Mouse (Mus musculus): ENCODE measurements around the gene Iqcj.

Gene Iqcj

DNA sequence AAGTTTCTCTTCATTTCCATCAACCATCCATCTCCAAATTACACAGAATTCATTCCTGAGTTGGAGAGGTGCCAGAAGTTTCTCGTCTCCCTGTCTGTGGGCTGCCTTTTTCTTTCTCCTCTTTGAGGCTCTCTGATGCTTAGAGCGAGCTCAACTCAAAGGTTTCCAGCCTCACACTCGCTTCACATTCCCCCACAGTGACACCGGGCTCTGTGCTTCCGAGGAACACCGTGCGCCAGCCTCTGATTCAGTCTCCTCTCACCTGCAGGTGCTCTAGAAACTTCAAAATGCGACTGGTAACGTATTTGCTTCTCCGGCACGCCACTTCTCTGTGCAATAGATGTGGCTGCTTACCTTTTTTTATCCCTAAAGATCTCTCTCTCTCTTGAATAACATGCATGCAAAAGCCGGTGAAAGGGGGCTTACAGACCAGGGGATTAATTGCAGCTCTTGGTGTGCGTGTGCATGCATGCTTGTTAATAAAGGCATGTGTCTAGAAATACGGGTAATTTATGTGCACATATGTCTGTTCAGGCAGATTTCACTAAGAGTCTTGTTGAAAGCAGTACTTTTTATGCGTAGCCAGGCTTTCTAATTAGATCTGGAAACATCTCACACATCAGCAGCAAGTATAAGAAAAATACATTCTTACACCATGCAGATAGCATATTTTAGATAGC lies at the start of gene Iqcj, which contains the start of gene Iqschfp:
Gene Iqcj, plus strand, starts transcription at position 195 of the 680 bp plus-strand sequence.
Gene Iqschfp, plus strand, starts transcription at position 207 of the 680 bp plus-strand sequence.
- DNase-seq (ENCODE audit: low spot score): no peak

DNA sequence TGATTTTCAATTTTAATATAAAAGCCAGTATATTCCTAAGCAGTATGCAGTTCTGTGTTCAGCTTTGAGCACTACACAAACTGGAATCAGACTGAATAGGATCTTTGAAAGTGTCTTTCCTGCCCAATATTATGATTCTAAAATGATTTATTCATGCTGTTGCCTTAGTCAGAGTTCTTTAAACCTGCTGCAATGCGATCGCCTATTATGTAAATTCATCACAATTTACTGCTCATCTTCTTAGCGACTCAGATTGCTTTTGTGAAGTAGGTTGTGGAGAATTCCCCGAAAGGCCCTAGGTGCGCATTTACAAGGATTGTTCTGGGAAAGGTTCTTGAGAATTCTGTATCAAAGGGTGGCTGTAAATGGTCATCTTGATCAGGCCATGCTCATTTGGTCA lies 39.6 kb upstream of the Iqcj start:
- DNase-seq (ENCODE audit: low spot score): no peak

DNA sequence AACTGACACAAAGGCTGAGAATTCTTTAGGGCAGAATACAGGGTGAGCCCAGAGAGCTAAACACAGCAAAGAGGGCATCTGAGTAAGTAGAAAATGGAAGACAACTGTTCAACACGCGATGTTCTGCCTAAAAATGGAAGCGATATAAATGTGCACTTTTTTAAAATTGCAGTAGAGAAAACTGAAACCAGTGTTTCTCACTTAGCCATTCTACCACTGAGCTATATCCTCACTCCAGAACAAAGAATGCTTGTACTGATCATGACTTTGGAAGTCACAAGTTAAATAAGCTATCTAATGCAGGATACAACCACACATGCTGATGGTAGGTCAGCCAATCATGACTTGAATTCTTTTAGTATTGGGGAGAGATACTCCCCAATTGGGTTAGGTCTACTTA lies 30.5 kb upstream of the Iqcj start:
- DNase-seq (ENCODE audit: low spot score): no peak

DNA sequence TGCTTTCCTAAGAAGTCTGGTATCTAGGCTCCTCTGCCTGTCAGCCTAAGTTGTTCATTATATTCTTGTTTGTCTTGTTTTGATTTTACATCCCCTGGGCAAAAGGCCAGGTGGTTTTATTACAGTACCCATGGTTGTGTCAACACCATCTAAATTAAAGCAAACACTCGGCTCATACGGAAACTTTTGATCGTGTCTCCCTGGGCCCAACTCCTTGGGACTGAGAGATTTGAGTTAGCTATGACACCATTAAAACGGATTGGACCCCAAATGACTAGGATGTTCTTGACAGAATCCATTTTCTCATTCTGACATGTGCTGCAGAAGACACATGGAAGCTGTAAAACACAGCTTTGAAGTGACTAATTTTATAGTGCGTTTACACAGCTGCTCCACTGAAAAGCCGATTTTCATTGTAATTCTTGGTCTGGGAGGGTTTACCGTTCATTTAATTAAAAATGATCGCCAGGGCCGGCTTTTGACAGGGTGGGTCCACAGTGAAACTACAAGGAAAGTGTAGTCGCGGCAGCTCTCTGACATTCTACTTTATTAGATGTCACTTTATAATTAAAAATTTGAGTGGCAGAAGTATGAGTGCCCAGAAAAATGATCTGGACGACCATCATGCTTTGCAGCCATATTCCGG lies 24.5 kb upstream of the Iqcj start:
- DNase-seq (ENCODE audit: low spot score): no peak

DNA sequence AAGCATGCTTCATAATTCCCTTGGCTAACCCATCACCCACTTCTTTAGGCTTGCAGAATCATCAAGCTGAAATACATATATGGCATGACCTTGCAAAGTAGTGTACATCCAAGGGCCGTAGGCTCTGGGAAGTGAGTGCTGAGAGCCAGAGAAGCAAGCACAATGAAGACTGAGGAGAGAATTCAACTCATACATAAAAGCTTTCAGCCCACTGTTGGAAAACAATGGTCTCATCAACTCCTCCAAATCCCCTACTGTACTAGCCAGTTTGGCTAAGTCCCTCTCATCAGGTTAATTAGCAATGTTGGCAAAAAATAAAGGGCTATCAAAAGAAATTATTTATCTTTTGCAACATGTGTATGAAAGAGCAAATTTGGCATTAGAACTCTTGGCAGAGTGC lies 22.6 kb upstream of the Iqcj start:
- no peak for DNase-seq (ENCODE audit: low spot score)

DNA sequence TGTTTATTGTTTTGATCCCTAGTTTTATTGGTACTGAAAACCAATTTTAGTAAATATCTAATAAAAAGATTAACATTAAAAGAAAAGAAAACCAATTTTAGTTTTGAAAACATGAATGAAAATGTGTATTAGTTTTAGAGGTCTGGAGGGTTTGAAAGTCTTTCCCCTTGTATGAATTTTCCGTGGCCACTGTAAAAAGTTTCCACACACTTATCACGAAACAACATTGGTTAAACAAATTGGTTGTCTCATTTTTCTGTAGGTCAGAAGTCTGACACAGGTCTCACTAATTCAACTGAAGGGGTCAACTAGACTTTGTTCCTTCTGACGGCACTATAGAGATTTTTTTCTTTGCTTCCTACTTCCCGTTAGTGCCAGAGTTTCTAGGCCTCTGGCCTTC lies 14.8 kb upstream of the Iqcj start:
- no peak for DNase-seq (ENCODE audit: low spot score)

DNA sequence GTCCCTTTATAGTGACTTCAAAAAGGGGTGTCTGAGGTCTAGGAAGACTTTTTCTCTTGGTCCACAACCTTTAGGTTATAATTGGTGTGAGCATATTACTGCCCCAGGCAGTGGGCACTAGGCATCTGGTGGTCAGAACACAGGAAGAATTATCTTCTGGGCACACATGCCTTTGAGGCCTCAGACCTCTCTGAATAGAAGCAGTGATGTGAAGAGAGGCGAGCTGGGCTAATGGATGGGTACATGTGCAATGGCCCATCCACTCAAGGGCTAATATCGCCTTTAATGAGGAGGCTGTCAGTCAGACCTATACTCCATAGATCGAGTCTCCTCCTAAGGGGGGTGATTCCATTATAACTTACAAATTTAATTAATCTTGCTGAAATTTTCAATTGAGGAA lies 7.7 kb upstream of the Iqcj start:
- no peak for DNase-seq (ENCODE audit: low spot score)

DNA sequence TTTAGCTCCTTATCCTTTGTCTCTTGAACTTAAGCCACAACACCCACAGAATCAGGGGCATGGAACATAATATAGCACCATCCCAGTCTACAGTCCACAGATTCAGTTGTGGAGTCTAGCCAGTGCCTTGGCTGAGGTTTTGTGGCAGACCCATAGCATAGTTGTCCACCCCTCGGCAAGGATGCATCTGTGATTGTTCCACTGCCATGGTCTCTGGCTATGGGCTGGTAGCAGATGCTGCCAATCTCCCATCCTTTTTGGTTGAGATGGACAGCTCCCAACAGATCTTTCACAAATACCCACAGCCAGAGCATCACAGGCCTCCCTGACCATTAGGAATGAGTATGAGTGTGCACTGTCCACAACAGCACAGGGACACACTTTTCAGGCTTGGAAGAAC lies 5.8 kb upstream of the Iqcj start:
- no peak for DNase-seq (ENCODE audit: low spot score)

DNA sequence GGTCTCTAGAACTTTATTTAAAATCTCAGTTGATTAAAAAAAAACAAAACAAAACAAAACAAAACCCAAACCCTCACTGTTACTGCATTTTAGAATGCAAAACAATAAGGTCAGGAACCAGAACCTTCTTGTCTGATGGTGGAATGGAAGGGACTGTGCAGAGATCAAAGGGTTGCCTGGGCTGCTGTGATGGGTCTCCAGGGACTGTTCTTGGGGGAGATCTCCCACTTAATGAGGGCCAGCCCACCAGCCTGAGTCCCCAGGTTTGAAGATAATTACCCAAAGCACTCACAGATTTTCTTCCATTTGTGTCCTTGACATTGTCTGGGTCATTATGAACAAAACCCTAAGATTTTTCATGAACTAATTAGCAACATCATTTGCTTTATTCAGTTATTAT lies 4.8 kb upstream of the Iqcj start:
- no peak for DNase-seq (ENCODE audit: low spot score)

DNA sequence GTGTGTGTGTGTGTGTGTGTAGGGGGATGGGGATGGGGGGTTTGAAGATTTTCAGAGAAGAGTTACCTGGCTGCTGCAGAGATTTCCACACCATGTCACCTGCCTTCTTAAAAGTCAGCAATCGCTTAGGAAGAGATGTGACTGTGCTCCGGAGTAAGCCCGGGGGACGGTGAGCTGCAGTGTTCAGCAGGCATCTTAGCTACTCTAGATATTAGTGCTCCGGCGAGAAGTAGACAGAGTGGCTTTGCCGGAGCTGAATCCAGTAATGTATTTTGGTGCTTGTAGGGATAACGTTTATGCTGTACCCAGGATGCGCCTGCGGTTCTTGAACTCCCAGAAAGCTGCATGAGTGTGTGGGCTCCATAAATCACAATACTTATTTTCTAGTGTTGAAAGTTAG lies 748 bp downstream of the Iqcj start:
- DNase-seq (ENCODE audit: low spot score): no peak

DNA sequence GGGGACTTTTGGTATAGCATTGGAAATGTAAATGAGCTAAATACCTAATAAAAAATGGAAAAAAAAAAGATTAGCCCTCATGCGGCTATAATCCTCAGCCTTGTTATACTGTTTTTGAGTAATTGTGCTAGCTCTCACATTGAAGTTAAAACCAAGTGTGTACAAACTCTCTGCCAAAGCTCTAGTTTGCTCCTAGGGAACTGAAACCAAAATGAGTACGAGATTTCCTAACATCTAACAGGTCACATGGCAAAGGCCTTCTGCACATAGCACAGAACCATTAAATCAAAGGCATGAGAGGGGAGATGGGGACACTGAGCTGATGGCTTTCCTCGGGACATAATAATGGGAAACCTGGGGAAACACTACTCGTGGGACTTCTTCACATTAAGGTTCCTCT lies 10.5 kb downstream of the Iqcj start:
- no peak for DNase-seq (ENCODE audit: low spot score)

DNA sequence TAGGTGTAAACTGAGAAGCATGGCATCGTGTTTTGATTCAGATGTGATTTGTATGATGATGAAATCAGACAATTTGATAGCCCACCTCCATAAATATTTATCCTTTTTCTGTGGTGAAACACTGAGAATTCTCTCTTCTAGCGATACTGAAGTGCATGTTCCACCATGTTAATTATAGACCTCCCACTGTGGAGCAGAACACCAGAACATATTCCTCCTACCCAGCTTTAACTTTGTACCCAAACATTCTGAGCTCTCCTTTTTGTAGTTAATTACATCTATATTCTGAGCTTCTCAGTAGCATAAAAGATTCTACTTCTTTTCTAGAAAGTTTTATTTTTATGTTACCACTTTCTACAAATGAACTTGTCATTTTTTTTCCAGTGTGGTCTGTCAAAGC lies 16.6 kb downstream of the Iqcj start:
- no peak for DNase-seq (ENCODE audit: low spot score)

DNA sequence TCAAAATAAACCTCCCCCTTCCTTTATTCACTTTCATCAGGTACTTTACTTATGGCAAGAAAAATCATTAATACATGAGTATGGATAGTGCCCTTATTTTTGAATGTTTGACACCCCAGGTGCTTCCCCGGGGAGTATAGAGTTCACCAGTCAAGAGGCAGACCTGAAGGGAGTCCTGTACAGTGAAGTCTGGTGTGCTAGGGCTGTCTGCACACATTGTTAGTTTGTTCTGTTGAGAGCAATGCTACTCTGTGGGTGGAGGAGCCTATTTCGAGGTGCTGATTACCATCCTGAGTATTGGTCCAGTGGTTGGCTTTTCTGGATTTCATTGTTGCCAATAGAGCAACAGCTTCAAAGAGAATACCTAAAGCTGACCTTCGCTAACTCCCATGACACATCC lies 26.1 kb downstream of the Iqcj start:
- DNase-seq (ENCODE audit: low spot score): no peak

DNA sequence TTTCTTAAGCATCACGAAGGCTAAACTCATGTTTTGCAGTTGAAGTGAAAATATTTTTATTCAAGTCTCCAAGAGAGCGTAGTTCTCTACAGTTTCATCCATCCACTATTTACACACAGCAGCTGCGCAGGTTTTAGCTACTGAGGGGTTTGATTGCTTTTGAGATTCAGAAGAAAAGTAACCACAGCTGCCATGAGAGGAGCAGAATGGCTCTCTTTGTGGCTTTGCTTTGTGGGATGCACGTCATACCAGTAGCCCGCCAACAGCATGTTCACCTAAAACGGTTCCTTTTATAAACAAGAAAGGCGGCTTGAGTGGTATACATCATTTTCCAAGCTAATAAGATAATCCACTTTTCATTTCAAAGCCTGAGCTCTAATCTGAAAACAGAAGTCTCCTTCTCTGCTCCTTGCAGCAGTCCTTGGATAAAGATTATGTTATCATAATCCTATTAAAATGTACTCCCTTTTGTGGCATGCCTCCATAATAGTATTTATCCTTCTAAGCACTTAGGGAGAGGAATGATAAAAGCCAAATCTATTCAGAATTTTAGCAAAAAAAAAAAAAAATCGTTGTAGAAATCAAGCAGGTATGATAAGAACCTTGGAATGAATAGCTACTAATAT lies 26.7 kb downstream of the Iqcj start:
- DNase-seq (ENCODE audit: low spot score): no peak

DNA sequence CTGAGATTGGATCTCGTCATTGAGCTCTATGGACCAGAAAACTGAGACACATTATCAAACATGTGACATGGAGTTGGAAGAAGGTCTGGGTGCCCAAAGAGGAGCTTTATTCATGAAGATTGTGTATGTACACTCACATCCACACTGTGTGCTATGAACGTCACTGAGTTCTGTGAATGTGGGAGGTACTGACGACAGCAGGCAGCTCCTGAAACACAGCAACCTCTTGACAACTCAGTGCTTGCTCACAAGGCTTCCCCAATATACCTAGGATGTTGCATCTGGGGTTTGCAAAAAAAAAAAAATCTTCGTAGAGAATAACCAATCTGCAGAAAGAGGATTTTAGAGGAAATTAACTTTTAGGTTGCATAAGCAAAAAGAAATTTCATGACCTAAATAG lies 31.1 kb downstream of the Iqcj start:
- no peak for DNase-seq (ENCODE audit: low spot score)

DNA sequence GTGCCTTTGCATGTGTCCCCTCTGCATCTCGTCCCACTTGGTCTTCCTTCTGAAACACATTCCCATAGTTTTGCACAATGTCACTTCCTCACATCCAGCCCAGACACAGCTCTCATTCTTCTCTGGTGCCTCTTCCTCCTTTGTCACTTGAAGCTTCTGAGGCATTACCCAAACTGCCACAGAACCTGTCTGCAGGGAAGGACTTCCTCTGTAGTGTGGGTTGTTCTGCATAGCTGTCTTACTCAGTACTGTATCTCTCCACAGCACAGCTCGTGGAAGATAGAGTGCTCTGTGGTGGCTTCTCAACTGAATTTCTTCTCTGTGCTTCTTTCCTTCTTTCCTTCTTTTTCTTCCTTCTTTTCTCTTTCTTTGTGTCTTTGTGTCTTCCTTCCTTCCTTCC lies 33.4 kb downstream of the Iqcj start:
- DNase-seq (ENCODE audit: low spot score): no peak

DNA sequence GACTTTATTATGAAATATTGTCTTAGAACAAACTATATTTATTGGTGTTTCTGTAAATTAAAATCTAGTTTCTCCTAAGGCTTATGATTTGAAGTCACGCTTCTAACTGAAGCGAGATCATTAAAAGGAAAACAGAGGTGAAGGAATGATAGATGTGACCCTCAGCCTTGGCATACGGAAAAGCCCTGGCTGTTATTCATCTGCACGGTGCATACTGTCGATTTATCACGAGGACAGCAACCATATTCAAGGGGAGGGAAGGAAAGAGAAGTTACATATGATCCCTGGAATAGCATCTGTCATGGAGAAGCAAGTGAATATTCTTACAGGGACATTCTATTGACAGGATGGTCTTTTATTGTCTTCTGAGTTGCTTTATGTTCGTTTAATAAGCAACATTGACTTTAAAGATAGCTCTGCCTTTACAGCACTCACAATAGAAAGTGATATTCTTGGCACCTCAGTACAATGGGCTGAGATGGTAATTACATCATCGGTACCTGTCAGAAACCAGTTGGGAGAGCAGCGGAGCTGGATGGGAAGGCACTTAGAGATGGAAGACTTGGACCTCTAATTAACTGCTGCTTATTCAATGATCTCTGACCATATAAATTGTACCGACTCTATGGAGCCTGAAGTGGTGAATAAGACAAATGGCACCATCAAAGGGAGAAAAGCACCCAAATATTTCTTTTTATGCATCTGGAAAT lies 38.6 kb downstream of the Iqcj start:
- no peak for DNase-seq (ENCODE audit: low spot score)

DNA sequence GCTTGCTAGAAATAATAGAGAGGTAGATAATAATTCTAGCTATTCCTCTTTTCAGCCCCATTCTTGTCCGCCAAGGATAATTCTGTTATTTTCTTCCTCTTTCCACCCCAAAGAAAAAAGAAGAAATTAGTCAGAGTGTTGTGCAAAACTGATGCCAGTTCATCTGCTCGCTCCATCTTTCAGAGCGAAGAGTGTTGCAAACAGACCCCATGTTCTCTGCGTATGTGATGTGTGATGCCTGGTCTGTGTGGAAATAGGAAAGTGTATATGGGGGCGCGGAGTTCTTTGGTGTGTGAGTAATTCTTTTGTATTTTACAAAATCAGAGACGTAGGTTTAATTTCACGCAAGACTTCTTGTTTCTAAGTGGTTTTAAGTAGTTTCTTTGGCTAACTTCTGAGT lies 39.2 kb downstream of the Iqcj start:
- no peak for DNase-seq (ENCODE audit: low spot score)

DNA sequence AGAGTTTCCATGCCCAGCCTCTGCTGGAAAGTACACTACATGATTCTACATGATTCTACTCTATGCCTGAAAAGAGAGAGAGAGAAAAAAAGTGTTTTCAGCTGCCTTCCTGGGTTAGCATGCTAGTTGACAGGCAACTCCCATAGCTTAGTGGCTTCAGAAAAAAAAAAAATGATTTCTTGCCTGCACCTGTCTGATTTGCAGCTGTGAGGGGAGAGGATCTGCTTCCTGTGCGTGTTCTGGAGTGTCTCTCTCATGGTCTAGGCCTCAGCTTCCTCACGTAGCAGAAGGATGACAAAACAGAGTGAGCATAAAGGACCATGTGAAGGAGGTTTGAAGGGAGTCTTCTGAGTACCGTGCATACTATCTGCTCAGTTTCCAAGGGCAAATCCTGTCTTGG lies 39.9 kb downstream of the Iqcj start:
- DNase-seq (ENCODE audit: low spot score): no peak

DNA sequence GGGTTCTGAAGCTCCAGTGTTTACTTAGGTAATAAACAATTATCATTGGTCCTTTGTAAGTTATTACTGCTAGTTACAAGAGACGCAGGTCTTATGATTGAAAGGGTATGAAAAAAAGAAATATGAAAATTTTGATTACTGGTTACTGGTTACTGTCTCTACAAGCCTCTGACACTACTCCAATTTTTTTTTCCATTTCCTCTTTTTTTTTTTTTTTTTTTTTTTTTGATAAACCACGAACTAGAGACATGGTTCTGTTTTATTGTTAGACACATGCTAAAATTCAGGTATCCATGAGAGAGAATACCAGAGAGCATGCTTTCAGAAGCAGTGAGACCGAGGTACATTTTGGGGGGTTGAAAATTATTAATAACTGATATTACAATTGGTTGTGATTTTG lies 43.8 kb downstream of the Iqcj start:
- DNase-seq (ENCODE audit: low spot score): no peak

DNA sequence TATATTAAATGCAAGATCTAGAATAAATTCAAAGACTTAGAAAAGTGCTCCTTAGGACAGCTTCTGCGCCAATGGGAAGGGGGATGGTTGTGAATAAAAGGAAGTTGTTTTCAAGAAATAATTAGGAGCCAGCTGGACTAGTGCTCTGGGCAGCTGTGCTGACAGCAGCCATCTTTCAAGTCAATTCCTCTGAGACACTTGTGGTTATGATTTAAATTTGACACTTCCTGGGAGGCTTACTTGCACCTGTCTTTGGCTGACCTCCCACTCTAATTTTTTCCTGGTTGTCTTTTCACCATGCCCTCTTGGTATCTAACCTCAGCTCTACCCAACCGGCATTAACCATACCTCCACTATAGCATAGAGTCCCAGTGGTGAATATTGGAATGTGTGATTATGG lies 55.0 kb downstream of the Iqcj start:
- DNase-seq (ENCODE audit: low spot score): no peak

DNA sequence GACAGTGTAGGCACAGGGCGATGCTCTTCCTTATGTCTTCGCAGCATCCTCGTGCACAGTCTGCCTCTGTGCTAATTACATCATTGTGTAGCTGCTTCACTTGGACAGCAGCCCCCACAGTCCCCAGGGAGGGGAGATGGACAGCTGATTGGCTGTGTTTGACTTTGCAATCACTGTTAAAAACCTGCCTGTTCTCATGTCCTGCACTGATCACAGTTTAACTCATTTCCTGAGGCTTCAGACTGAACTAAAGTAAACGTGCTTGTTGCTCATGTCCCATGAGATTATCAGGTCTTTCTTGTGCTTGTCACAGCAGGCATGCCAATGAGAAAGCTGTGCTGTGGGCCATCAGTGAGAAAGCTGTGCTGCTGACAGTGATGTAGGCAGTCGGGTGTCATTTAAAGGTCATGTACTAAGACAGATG lies 60.5 kb downstream of the Iqcj start:
- DNase-seq (ENCODE audit: low spot score): no peak

DNA sequence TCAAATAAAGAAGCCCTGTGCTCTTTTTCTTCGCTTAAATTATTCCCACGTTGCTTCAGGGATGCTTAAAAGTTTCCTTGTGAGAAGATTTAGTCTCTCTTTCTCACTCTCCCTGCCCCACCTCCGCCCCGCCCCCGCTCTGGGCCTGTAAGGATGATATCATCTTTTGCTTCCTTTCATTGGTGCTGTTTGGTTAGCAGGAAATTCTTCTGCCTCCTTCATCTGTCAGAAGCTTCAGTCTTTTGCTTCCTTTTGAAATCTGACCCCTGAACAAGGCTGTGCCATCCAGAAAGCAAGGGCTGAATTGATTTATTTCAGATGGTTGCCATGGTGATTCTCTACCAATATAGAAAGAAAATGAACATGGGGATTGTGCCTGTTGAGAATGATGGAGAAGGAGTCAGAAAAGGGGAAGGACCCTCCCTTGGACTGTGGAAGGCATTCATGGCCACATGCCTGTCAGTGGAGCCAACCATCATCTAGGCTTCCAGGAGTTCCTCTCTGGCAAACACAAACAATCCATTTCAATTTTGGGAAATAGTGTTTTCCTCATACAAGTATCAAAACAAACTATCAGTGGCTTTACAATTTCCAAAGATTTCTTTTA lies 62.5 kb downstream of the Iqcj start:
- DNase-seq (ENCODE audit: low spot score): no peak
